In the genomic region with DNA sequence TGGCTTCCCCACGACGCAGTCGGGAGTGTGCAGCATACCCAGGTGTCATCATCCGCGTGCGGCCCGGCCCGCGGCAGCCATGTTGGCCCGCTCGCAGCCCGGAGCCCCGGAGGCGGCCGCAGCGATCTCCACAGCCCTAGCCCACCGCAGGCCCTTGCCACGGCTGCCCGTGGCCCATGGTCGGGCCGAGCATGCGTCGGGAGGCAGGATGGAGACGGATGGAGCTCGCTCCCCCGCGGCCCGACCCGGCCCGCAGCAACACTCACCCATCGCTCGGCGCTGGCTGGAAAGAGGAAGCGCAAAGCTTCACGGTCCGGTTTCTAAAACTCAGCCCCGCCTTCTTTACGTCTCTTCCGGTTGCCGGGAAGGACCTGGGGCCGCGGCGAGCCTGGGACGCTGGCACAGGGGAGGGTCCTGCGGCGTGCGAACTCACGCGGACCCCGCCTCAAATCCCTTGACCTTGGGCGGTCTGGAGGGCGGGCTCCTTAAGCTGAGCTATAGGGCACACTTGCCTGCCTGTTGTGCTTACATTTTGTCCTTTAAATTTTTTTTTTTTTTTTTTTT, we compare ENCODE assay signal across 8 mouse cellular contexts. TPM values are rescaled to one million over a fixed set of nuclear protein-coding genes. Genes with fewer than 3 reads are reported as not detected.
DNase-seq lines count a peak whose midpoint lies in the region; ATAC-seq and TF ChIP-seq lines count a peak whose summit lies in the region.

A gene (minus strand): TSS at position 452 of the 564 bp plus-strand sequence.

- H3K4me1 ChIP-seq in E14TG2a.4 (replicated peaks; ENCODE audit: low read depth, low read length), result peaks cover 66% of the 10 kb centered on the region
- H3K4me1 ChIP-seq in forebrain, embryonic 12.5 days, result peaks cover 21% of the 10 kb centered on the region
- peaks cover 7% of the 10 kb centered on the region; the same call in 1 of the 2 replicates for H3K4me1 ChIP-seq in heart, postnatal 0 days (ENCODE audit: control insufficient read depth, insufficient read depth)
- peaks cover 30% of the 10 kb centered on the region for H3K4me1 ChIP-seq in neural tube, embryonic 15.5 days

- TF ChIP-seq CTCF in E14TG2a.4 (conservative IDR thresholded peaks at IDR 0.05; ENCODE audit: low read length), result no peak
- TF ChIP-seq CTCF in heart, postnatal 0 days (IDR thresholded peaks at IDR 0.05; ENCODE audit: low read depth), result no peak

- H3K4me2 ChIP-seq in forebrain, embryonic 12.5 days, result peak within 1 kb of the TSS; percentile 68
- H3K4me2 ChIP-seq in heart, postnatal 0 days (ENCODE audit: low read depth, low read length), result peak within 1 kb of the TSS; percentile 85
- peak within 1 kb of the TSS; percentile 82 for H3K4me2 ChIP-seq in neural tube, embryonic 15.5 days

- peak within 1 kb of the TSS; percentile 94 for H3K4me3 ChIP-seq in E14TG2a.4 (replicated peaks; ENCODE audit: low read length)
- H3K4me3 ChIP-seq in forebrain, embryonic 12.5 days (replicated peaks), result peak within 1 kb of the TSS; percentile 96
- H3K4me3 ChIP-seq in heart, postnatal 0 days (ENCODE audit: low read depth, low read length), result peak within 1 kb of the TSS; percentile 63
- H3K4me3 ChIP-seq in neural tube, embryonic 15.5 days (replicated peaks), result peak within 1 kb of the TSS; percentile 72

- TF ChIP-seq EP300 in heart, postnatal 0 days (IDR thresholded peaks at IDR 0.05; ENCODE audit: low read depth), result peak; percentile 57; the same call in 1 of the 2 replicates

- no peaks in the 10 kb centered on the region for H3K9me3 ChIP-seq in E14TG2a.4 (ENCODE audit: low read length)
- no peaks in the 10 kb centered on the region for H3K9me3 ChIP-seq in forebrain, embryonic 12.5 days
- H3K9me3 ChIP-seq in heart, postnatal 0 days (replicated peaks; ENCODE audit: control insufficient read depth, low read length), result no peaks in the 10 kb centered on the region
- H3K9me3 ChIP-seq in neural tube, embryonic 15.5 days (replicated peaks), result no peaks in the 10 kb centered on the region

- H3K27ac ChIP-seq in forebrain, embryonic 12.5 days, result peak within 1 kb of the TSS; percentile 96
- peak within 1 kb of the TSS; percentile 82 for H3K27ac ChIP-seq in heart, postnatal 0 days (ENCODE audit: low read depth)
- H3K27ac ChIP-seq in neural tube, embryonic 15.5 days (replicated peaks), result peak within 1 kb of the TSS; percentile 89

- DNase-seq in c-Kit-positive CD71-positive TER-119-negative erythroid progenitor cells, embryonic 14.5 days (ENCODE audit: low read depth), result peak; percentile 77
- DNase-seq in heart, postnatal 0 days (ENCODE audit: low spot score), result peak; percentile 93
- peak; percentile 87 to 92 for DNase-seq in kidney, postnatal 4 days
- DNase-seq in lung, adult 18-20 months, result peak; percentile 88
- peak; percentile 90 for DNase-seq in testis, postnatal 14 days (ENCODE audit: low spot score)

- peak within 1 kb of the TSS; percentile 99 for H3K9ac ChIP-seq in forebrain, embryonic 12.5 days
- peak within 1 kb of the TSS; percentile 90 for H3K9ac ChIP-seq in heart, postnatal 0 days (replicated peaks; ENCODE audit: low read depth, low read length)
- H3K9ac ChIP-seq in neural tube, embryonic 15.5 days (replicated peaks), result peak within 1 kb of the TSS; percentile 81

- no peaks in the 10 kb centered on the region for H3K27me3 ChIP-seq in E14TG2a.4 (ENCODE audit: insufficient read depth, low read length)
- H3K27me3 ChIP-seq in forebrain, embryonic 12.5 days, result no peaks in the 10 kb centered on the region
- H3K27me3 ChIP-seq in heart, postnatal 0 days (ENCODE audit: control insufficient read depth, insufficient read depth, low read length), result no peaks in the 10 kb centered on the region
- H3K27me3 ChIP-seq in neural tube, embryonic 15.5 days (replicated peaks), result no peaks in the 10 kb centered on the region

- ATAC-seq in forebrain, embryonic 12.5 days (ENCODE audit: low FRiP score), result peak; percentile 95
- peak; percentile 93 for ATAC-seq in heart, postnatal 0 days (ENCODE audit: insufficient read depth, low read depth)
- peak; percentile 95 for ATAC-seq in neural tube, embryonic 15.5 days (ENCODE audit: low FRiP score)

- peaks cover 71% of the 10 kb centered on the region for H3K36me3 ChIP-seq in E14TG2a.4 (ENCODE audit: insufficient read depth, low read length)
- peaks cover 61% of the 10 kb centered on the region for H3K36me3 ChIP-seq in forebrain, embryonic 12.5 days (replicated peaks)
- H3K36me3 ChIP-seq in heart, postnatal 0 days (replicated peaks; ENCODE audit: control insufficient read depth, insufficient read depth, low read length), result peaks cover 50% of the 10 kb centered on the region
- H3K36me3 ChIP-seq in neural tube, embryonic 15.5 days, result peaks cover 32% of the 10 kb centered on the region

- under 1% methylated on average over 49 of the region's 52 CpGs for WGBS in forebrain, embryonic 12.5 days
- WGBS in heart, postnatal 0 days, result under 1% methylated on average over 51 of the region's 52 CpGs
- WGBS in neural tube, embryonic 15.5 days, result under 1% methylated on average over 52 of the region's 52 CpGs

RNA-seq across cellular contexts. Expression of the gene that starts here (rescaled TPM):
- polyA plus RNA-seq in forebrain, embryonic 12.5 days (2016; fragmentation: Nextera tagmentation; extraction: Ambion mirVana), result 668 and 669 TPM in 2 replicates
- total RNA-seq in heart, postnatal 0 days (2014; rRNA removed; ENCODE audit: low replicate concordance), result 638 and 752 TPM in 2 replicates
- polyA plus RNA-seq in heart, postnatal 0 days (2015; fragmentation: Nextera tagmentation; extraction: Ambion mirVana), result 456 and 475 TPM in 2 replicates
- 530 and 610 TPM in 2 replicates for polyA plus RNA-seq in neural tube, embryonic 15.5 days (2015; fragmentation: Nextera tagmentation; extraction: Ambion mirVana)

Comparison
In these comparisons a context has a peak if more than half of its experiments do, and no peak if none do; other contexts are left out.
1. Peak in every context shown above with its lines: DNase-seq, ATAC-seq, H3K4me3 ChIP-seq and H3K27ac ChIP-seq.